Mouse (Mus musculus) lung, postnatal 10 days (tissue): Measurements from ENCODE around the gene Dthd1.
A peak's percentile ranks its signal among the peaks of the same experiment; 100 is the strongest.

Experiments
- DNase-seq: peaks from one replicate; pipeline ENCODE4 v3.0.0; 2021

Dthd1 gene

DNA sequence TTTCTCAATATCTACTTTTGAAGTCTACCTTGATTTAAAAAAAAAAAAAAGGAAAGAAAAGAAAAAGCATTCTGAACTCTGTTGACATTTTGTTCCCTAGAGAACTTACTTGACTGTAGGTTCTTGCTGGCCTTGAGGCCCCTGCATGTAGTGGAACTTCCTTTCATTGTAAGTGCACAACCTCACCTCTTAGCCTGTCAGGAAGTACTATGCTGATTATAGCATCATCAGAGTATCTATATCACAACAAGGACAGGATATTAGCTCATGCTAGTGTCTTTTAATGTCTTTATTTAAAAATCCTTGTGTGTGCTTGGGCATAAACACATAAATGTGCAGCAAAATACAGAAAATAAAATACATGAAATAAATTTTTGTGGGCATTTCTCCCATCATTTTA, 53.4 kb downstream of the Dthd1 start:
- no peak for DNase-seq

DNA sequence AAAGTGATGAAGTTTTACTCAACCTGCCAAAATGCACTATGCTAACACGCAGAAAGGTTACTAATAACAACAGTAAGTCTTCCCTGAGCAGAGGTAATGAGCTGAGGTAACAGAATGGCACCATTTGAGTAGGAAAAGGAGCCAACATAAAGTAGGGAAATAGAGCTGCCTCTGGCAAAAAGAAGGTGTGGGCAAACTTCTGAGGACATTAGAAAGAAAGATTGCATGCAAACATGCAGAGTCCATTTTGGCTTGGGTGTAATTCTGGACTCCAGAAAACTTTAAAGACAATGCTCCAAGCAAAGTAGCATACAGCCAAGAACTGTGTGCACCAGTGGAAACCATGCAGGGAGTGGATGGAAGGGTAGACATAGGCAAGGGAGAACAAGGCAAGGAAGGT, 65.9 kb downstream of the Dthd1 start:
- DNase-seq: no peak

DNA sequence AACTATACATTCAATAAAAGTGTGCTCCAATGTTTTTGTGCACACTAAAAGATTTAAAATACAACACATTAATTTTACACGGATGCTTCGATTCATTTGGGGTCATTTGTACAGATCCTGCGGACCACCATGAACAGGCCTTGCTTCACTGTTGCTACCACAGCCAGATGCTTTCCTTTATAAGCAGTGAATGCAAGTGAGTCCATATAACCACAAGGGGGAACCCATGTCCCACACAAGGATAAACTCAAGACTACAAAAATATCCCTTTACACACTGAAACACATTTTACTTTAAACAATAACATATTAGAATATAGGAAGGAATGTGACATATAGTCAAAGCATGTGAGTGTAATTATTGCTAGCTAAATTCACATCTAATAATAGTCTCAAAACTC, 81.7 kb downstream of the Dthd1 start:
- DNase-seq: peak; percentile 25

DNA sequence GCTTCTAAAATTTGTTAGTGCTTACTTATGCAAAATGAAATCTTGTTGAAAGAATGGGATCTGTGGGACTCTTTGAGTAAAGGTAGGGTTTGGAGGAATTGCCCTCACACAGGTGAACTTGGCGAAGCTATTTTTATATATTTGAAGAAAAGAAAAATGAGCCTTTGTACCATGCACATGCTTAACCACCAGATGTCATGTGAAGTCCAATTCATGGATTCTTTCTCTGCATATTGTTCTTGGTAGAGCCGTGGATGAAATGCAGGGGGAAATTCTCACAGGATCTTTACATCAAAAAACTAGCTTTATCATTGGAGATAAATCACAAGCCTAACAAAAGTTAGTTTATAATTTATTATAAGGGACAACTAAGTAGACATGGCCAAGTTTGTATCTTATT, 93.3 kb downstream of the Dthd1 start:
- DNase-seq: no peak

DNA sequence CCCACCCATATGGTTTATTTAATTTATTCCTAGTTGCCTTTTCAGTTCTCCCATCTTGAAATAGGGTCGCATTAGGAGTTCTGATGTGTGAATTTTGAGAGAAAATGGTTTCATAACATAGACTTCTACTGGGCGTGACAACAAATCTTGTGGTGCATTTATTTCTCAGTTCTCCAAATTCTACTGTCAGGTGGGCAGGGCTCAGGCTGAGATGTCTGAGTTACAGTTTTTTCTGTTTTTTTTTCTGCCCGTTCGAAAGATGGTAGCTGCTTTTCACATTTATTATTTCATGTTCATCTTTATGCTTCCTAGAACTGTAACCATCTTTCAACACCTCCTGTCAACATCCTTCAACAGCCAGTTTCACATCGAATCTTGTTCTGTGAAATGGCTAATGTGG, 95.5 kb downstream of the Dthd1 start:
- no peak for DNase-seq

DNA sequence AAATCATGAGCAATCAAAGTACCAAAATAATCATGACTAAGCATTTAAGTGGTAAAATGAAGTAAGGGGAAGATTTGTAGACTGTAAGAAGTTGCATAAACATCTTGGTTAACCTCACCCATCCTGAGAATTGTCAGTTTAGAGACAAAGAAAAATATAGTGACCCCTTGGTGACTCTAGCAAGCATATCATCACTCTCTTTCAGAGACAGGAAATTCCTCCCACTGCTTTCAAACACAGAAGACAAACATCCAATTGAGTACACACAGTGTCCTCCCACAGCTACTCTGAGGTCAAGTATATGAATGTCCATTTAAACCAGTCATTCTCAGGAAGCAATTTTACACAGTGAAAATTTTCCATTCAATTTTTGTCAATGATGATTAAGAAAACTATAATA, 111.0 kb downstream of the Dthd1 start:
- DNase-seq: peak; percentile 16
